Mouse (Mus musculus): ENCODE results near the gene Rcn3. TPM values are rescaled to one million over a fixed set of nuclear protein-coding genes. Genes with fewer than 3 reads are reported as not detected.

Gene Rcn3
- polyA plus RNA-seq, 1 experiment from 2014 or later: 176 TPM

DNA sequence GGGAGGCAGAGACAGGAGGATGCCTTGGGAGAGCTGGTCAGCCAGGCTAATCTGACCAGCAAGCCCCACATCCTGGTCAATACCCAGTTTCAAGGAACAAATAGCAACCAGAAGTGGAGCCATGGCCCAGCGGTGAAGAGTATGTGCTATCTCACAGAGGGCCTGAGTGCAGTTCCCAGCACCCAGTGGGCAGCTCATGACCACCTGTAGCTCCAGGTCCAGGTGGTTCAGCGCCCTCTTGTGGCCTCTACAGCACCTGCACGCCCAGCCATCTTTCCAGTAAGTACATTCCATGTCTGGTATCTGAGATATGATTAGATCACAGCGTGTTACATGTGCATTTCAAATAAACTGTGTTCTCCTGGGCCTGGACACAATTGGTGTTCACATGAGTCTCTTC, 5.9 kb downstream of the Rcn3 start:
- WGBS: 80% methylated on average over 4 of the region's 4 CpGs
- ATAC-seq (ENCODE audit: low FRiP score, low TSS enrichment): no peak
- Histone ChIP-seq H3K4me1 (replicated peaks; ENCODE audit: control insufficient read depth, insufficient read depth) (no peaks in the 10 kb centered on the region), H3K27me3 (ENCODE audit: control insufficient read depth, insufficient read depth, low read length) (no peaks in the 10 kb centered on the region), H3K9ac (ENCODE audit: low read length) (no peak overlapping the region), H3K36me3 (ENCODE audit: control insufficient read depth, insufficient read depth, low read length) (peaks cover 8% of the 10 kb centered on the region; the same call in 1 of the 2 replicates), H3K9me3 (ENCODE audit: control insufficient read depth, low read length) (no peaks in the 10 kb centered on the region), H3K4me2 (replicated peaks; ENCODE audit: low read depth) (no peak overlapping the region), H3K4me3 (ENCODE audit: low read depth, low read length) (no peak overlapping the region), H3K27ac (replicated peaks) (no peak overlapping the region)
- TF ChIP-seq EP300 (optimal IDR thresholded peaks at IDR 0.05) (no peak), CTCF (IDR thresholded peaks at IDR 0.05; ENCODE audit: low read depth) (peak; percentile 48)
- DNase-seq (ENCODE audit: low spot score): no peak

DNA sequence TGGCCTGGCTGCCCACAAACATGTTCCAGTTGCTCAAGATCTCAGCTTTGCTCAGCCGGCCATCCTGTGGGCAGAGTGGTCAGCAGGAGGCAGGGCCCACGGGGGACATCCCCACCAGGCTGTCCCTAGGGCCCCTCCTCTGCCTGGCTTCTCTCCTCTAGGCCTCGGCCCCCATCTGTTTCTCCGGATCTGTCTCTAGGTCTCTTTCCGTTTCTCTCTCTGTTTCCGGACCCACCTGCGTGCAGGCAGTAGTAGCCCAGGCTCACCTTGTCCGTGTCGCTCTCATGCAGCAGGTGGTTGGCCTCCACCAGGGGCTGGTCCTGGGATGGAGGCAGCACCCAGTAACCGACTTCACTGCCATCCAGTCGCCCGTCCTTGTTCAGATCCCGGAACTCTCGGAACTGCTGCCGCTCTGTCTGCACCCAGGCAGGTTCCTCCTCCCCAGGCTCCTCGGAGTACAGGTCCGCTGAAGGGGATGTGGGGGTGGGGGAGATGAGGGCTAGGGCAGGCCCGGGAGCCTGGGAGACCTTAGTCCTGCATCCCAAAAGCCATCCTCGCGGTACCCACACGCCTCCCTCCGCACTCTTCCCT, 8.6 kb downstream of the Rcn3 start:
- Histone ChIP-seq H3K9me3 (ENCODE audit: control insufficient read depth, low read length) (no peaks in the 10 kb centered on the region), H3K9ac (ENCODE audit: low read length) (no peak overlapping the region), H3K36me3 (ENCODE audit: control insufficient read depth, insufficient read depth, low read length) (peaks cover 5% of the 10 kb centered on the region; the same call in 1 of the 2 replicates), H3K27me3 (ENCODE audit: control insufficient read depth, insufficient read depth, low read length) (no peaks in the 10 kb centered on the region), H3K4me2 (replicated peaks; ENCODE audit: low read depth) (no peak overlapping the region), H3K4me1 (replicated peaks; ENCODE audit: control insufficient read depth, insufficient read depth) (no peaks in the 10 kb centered on the region), H3K27ac (replicated peaks) (no peak overlapping the region), H3K4me3 (ENCODE audit: low read depth, low read length) (no peak overlapping the region)
- 80% methylated on average over 21 of the region's 22 CpGs for WGBS
- ATAC-seq (ENCODE audit: low FRiP score, low TSS enrichment) (0 out of 2 replicates have a peak, but pooled peaks have one; percentile 14), DNase-seq (ENCODE audit: low spot score) (no peak)
- TF ChIP-seq CTCF (IDR thresholded peaks at IDR 0.05; ENCODE audit: low read depth) (no peak), EP300 (optimal IDR thresholded peaks at IDR 0.05) (no peak)

DNA sequence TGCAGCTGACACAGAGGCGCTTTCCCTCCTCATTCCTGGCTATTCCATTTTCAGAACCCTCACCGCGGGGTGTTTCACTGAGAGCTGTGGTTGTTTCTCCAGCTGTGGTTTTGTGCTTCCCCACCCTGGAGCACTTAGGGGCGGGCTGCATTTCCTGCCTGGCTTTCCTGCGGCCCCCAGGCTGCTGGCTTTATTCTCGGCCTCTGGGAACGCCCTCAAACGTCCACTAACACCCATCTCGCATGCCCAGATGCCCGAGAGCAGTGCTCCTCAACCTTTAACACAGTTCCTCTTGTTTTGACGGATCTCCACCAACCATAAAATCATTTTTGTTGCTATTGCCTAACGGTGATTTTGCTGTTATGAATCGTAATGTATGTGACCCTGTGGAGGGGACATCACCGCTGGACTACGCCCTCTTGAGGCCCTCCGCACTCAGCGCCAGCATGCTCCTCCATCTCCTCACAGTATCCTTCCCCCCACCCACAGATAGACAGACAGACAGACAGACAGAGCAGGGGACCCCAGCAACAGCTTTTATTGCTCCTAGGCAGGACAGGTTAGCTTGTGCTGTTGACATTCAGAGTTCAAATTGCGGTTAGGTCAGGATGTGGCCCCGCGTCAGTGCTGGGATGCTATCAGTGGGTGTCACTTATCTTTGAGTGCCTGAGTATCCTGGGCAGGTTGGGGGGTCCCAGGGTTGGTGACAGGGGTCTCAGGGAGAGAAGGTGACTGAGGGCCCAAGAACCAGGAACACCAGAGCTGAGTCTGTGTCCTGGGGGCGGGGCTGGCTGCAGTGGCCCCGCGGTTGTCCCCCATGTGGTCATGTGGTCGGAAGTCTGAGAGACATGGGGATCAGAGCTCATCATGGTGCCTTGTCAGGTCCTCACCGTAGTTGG, 9.4 kb downstream of the Rcn3 start:
- Histone ChIP-seq H3K9ac (ENCODE audit: low read length) (no peak overlapping the region), H3K4me1 (replicated peaks; ENCODE audit: control insufficient read depth, insufficient read depth) (no peaks in the 10 kb centered on the region), H3K4me3 (ENCODE audit: low read depth, low read length) (no peak overlapping the region), H3K27ac (replicated peaks) (peak overlapping the region; percentile 58), H3K36me3 (ENCODE audit: control insufficient read depth, insufficient read depth, low read length) (peaks cover 3% of the 10 kb centered on the region; the same call in 1 of the 2 replicates), H3K27me3 (ENCODE audit: control insufficient read depth, insufficient read depth, low read length) (no peaks in the 10 kb centered on the region), H3K9me3 (ENCODE audit: control insufficient read depth, low read length) (no peaks in the 10 kb centered on the region), H3K4me2 (replicated peaks; ENCODE audit: low read depth) (no peak overlapping the region)
- WGBS: 71% methylated on average over 25 of the region's 25 CpGs
- TF ChIP-seq EP300 (optimal IDR thresholded peaks at IDR 0.05): no peak
- 0 out of 2 replicates have a peak, but pooled peaks have one; percentile 17 for TF ChIP-seq CTCF (IDR thresholded peaks at IDR 0.05; ENCODE audit: low read depth)
- ATAC-seq (ENCODE audit: low FRiP score, low TSS enrichment) (no peak), DNase-seq (ENCODE audit: low spot score) (no peak)

DNA sequence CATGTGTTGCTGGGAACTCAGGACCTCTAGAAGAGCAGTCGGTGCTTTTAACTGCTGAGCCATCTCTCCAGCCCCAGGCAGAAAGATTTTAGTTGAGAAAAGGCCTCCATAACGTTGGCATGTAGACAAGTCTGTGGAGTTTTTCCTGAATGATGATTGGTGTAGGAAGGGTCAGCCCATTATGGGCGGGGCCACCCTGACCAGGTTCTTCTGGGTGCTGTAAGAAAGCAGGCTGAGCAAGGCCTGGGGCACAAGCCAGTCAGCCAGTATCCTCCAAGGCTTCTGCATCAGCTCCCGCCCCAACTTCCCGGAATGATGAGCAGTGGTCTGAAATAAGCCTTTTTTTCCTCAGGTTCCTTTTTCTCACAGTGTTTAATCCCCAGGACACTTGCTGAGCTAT, 11.0 kb downstream of the Rcn3 start:
- H3K9me3 ChIP-seq (ENCODE audit: control insufficient read depth, low read length): no peaks in the 10 kb centered on the region
- 45% methylated on average over 5 of the region's 5 CpGs for WGBS
- no peak overlapping the region for H3K4me3 ChIP-seq (ENCODE audit: low read depth, low read length)
- no peaks in the 10 kb centered on the region for H3K27me3 ChIP-seq (ENCODE audit: control insufficient read depth, insufficient read depth, low read length)
- H3K27ac ChIP-seq (replicated peaks): no peak overlapping the region
- ATAC-seq (ENCODE audit: low FRiP score, low TSS enrichment) (no peak; the same call in 1 of the 2 replicates), DNase-seq (ENCODE audit: low spot score) (no peak)
- no peak for TF ChIP-seq EP300 (optimal IDR thresholded peaks at IDR 0.05)
- no peak for TF ChIP-seq CTCF (IDR thresholded peaks at IDR 0.05; ENCODE audit: low read depth)
- H3K9ac ChIP-seq (ENCODE audit: low read length): 0 out of 2 replicates have a peak overlapping the region, but pooled peaks have one; percentile 8
- H3K4me1 ChIP-seq (replicated peaks; ENCODE audit: control insufficient read depth, insufficient read depth): no peaks in the 10 kb centered on the region
- peaks cover 7% of the 10 kb centered on the region; the same call in 1 of the 2 replicates for H3K36me3 ChIP-seq (ENCODE audit: control insufficient read depth, insufficient read depth, low read length)
- no peak overlapping the region for H3K4me2 ChIP-seq (replicated peaks; ENCODE audit: low read depth)

DNA sequence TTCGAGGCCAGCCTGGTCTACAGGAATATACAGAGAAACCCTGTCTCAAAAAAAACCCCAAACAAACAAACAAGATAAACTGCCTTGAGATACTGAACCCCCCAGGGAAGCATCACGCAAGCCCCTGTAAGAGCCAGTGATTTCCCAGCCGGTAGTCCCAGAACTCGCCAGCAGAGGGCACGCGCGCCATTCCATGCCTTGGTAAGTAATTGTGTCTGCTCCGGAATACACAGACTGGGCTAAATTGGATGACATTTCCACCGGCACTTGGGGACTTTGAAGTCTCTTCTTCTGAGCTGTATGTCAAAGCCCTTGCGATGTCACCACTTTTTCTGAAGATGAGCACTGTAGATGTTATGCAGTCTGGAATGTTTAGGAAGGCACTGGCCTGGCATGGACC, 12.2 kb downstream of the Rcn3 start:
- no peak overlapping the region for H3K27ac ChIP-seq (replicated peaks)
- H3K4me2 ChIP-seq (replicated peaks; ENCODE audit: low read depth): no peak overlapping the region
- ATAC-seq (ENCODE audit: low FRiP score, low TSS enrichment) (peak; percentile 33; the same call in 1 of the 2 replicates), DNase-seq (ENCODE audit: low spot score) (peak; percentile 90)
- H3K9me3 ChIP-seq (ENCODE audit: control insufficient read depth, low read length): no peaks in the 10 kb centered on the region
- no peaks in the 10 kb centered on the region for H3K4me1 ChIP-seq (replicated peaks; ENCODE audit: control insufficient read depth, insufficient read depth)
- peaks cover 9% of the 10 kb centered on the region; the same call in 1 of the 2 replicates for H3K36me3 ChIP-seq (ENCODE audit: control insufficient read depth, insufficient read depth, low read length)
- H3K27me3 ChIP-seq (ENCODE audit: control insufficient read depth, insufficient read depth, low read length): no peaks in the 10 kb centered on the region
- TF ChIP-seq EP300 (optimal IDR thresholded peaks at IDR 0.05): no peak
- TF ChIP-seq CTCF (IDR thresholded peaks at IDR 0.05; ENCODE audit: low read depth): peak; percentile 96
- WGBS: under 1% methylated on average over 10 of the region's 10 CpGs
- no peak overlapping the region for H3K9ac ChIP-seq (ENCODE audit: low read length)
- no peak overlapping the region for H3K4me3 ChIP-seq (ENCODE audit: low read depth, low read length)
